Mouse (Mus musculus): ENCODE results near the gene Rpl22. TPM values are rescaled to one million over a fixed set of nuclear protein-coding genes. Genes with fewer than 3 reads are reported as not detected.
A peak's percentile ranks its signal among the peaks of the same experiment; 100 is the strongest.

Gene Rpl22
- total RNA-seq (2012; rRNA removed) (1,590 and 1,720 TPM in 2 replicates), total RNA-seq (2014; rRNA removed) (1,936 and 1,966 TPM in 2 replicates), polyA plus RNA-seq (2012; ENCODE audit: insufficient read length, low read depth) (1,935 and 2,300 TPM in 2 replicates)

DNA sequence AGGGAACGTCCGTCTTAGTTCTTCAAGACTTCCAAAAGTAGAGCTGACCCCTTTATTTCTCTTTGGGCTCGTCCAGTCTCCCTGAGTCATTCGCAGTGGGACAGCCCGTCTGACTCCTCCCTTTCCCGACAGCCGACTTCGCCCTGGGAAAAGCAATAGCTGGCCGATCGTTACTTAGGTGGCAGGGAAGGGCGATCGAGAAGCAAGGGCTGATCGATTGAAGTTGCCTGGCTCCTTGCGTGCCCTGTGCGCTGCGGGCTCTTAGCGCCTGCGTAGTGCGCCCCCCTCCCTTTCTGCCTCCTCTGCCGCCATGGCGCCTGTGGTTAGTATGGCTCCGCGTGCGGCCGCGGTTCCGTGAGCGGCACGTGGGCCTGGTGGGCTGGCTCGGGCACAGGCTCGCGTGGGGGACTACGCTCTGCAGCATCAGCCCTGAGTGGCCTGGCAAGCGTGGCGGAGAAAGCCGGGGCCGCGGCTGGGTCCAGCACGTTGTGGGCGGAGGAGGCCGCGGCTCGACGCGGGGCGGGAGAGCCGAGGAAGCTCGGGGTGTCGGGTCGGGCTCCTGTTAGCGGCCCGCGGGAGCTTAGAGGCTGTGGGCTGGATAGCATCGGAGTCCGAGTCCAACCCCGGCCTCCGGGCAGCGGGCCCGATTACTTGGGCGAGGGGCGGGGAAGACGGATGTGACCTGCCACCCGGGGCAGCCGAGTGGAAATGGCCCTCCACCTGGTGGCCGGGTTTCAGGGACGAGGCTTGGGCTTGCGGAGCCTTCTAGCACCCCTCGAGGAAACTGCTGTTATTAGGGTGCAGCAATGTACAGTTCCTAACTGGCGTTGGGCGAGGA is at the start of gene Rpl22:
Gene Rpl22 (plus strand): TSS at position 169 of the 838 bp plus-strand sequence.
- H3K27ac ChIP-seq (ENCODE audit: insufficient read depth, low read depth) = peak within 1 kb of the TSS; percentile 53
- DNase-seq (ENCODE audit: extremely low read depth) = peak; percentile 98
- in situ Hi-C loops (cut with MboI; ENCODE audit: low pct_ligation_motif_present, low pct_unique_long_range_greater_than_20kb, low sequenced_read_pairs) (loop anchor here (5.0 kb wide), 1 partner anchor 112 kb away; no protein-coding TSS in a partner anchor), dilution Hi-C loops (cut with MboI; ENCODE audit: extremely low pct_ligation_motif_present, extremely low pct_unique_long_range_greater_than_20kb, low sequenced_read_pairs) (no loop called here)
- H3K36me3 ChIP-seq (replicated peaks in 1 of 2; ENCODE audit: control insufficient read depth in 1 of 2, insufficient read depth in 1 of 2, low read length in 1 of 2) = peaks cover 21 to 32% of the 10 kb centered on the region in 2 experiments
- H3K79me2 ChIP-seq (replicated peaks; ENCODE audit: control insufficient read depth, extremely low read depth, insufficient read depth, poor library complexity, severe bottlenecking) = peaks cover 51% of the 10 kb centered on the region
- peak within 1 kb of the TSS; percentile 82 for H3K9ac ChIP-seq (ENCODE audit: insufficient read depth, low read depth)
- H3K9me3 ChIP-seq (replicated peaks; ENCODE audit: low read length) = peaks cover 3% of the 10 kb centered on the region
- peak within 1 kb of the TSS; percentile 94 to 97 (median 97) for H3K4me3 ChIP-seq (replicated peaks in 1 of 3; ENCODE audit: low read depth in 2 of 3, low read length in 2 of 3, poor library complexity in 1 of 3)
- H3K4me2 ChIP-seq (ENCODE audit: insufficient read depth, low read depth, poor library complexity, severe bottlenecking) = peak within 1 kb of the TSS; percentile 99
- peaks cover 3 to 29% of the 10 kb centered on the region in 2 experiments; a peak in 3 of 4 replicates for H3K4me1 ChIP-seq (ENCODE audit: control insufficient read depth in 1 of 2, insufficient read depth in 2 of 2)
- no peaks in the 10 kb centered on the region for H3K27me3 ChIP-seq (replicated peaks)
- TF ChIP-seq KAT2A (IDR thresholded peaks at IDR 0.05; ENCODE audit: insufficient replicate concordance, low read length) = peak; percentile 72; the same call in 1 of the 2 replicates
- no peak; the same call in 1 of the 2 replicates for TF ChIP-seq GABPA (IDR thresholded peaks at IDR 0.05; ENCODE audit: insufficient replicate concordance, low read depth, low read length)
- TF ChIP-seq RCOR1 (conservative IDR thresholded peaks at IDR 0.05; ENCODE audit: low read depth, low read length) = 0 out of 2 replicates have a peak, but pooled peaks have one; percentile 39
- peak; percentile 89 for TF ChIP-seq BHLHE40 (IDR thresholded peaks at IDR 0.05; ENCODE audit: low read depth, low read length)
- no peak for TF ChIP-seq USF1 (IDR thresholded peaks at IDR 0.05; ENCODE audit: low read depth, low read length)
- peak; percentile 85 for TF ChIP-seq NELFE (IDR thresholded peaks at IDR 0.05; ENCODE audit: low read depth, low read length)
- TF ChIP-seq SMC3 (IDR thresholded peaks at IDR 0.05; ENCODE audit: low read depth, low read length) = no peak
- TF ChIP-seq PAX5 (IDR thresholded peaks at IDR 0.05; ENCODE audit: low read length) = no peak
- TF ChIP-seq TCF12 (IDR thresholded peaks at IDR 0.05; ENCODE audit: low read depth, low read length) = peak; percentile 87; the same call in 1 of the 2 replicates
- no peak; the same call in 1 of the 2 replicates for TF ChIP-seq E2F4 (IDR thresholded peaks at IDR 0.05; ENCODE audit: insufficient replicate concordance, low read depth, low read length)
- peak; percentile 91 for TF ChIP-seq HCFC1 (IDR thresholded peaks at IDR 0.05; ENCODE audit: low read depth, low read length)
- 0 out of 2 replicates have a peak, but pooled peaks have one; percentile 54 for TF ChIP-seq UBTF (IDR thresholded peaks at IDR 0.05; ENCODE audit: low read depth, low read length)
- peak; percentile 25; the same call in 1 of the 2 replicates for TF ChIP-seq ELF1 (IDR thresholded peaks at IDR 0.05; ENCODE audit: low read depth, low read length)
- no peak; the same call in 1 of the 2 replicates for TF ChIP-seq JUN (IDR thresholded peaks at IDR 0.05; ENCODE audit: insufficient read depth, low read depth, low read length)
- TF ChIP-seq ZNF384 (IDR thresholded peaks at IDR 0.05; ENCODE audit: low read depth, low read length) = no peak
- no peak for TF ChIP-seq POLR2AphosphoS2 (IDR thresholded peaks at IDR 0.05; ENCODE audit: low read depth, low read length)
- peak; percentile 91 for TF ChIP-seq MYC (IDR thresholded peaks at IDR 0.05; ENCODE audit: low read depth, low read length)
- TF ChIP-seq MAX (IDR thresholded peaks at IDR 0.05; ENCODE audit: low read length) = peak; percentile 76; the same call in 1 of the 2 replicates
- TF ChIP-seq JUND (conservative IDR thresholded peaks at IDR 0.05; ENCODE audit: low read depth, low read length) = no peak
- TF ChIP-seq ZKSCAN1 (IDR thresholded peaks at IDR 0.05; ENCODE audit: borderline replicate concordance, low read depth, low read length) = no peak
- peak; percentile 91 for TF ChIP-seq POLR2A (IDR thresholded peaks at IDR 0.05; ENCODE audit: low read depth, low read length)
- TF ChIP-seq EP300 (IDR thresholded peaks at IDR 0.05; ENCODE audit: low read length) = no peak
- TF ChIP-seq ETS1 (conservative IDR thresholded peaks at IDR 0.05; ENCODE audit: low read depth, low read length) = no peak
- TF ChIP-seq MEF2A (IDR thresholded peaks at IDR 0.05; ENCODE audit: borderline replicate concordance, low read depth, low read length) = peak; percentile 45; the same call in 1 of the 2 replicates
- peak; percentile 100 for TF ChIP-seq CHD1 (IDR thresholded peaks at IDR 0.05; ENCODE audit: low read depth, low read length)
- TF ChIP-seq CTCF (conservative IDR thresholded peaks at IDR 0.05 in 1 of 2, IDR thresholded peaks at IDR 0.05 in 1 of 2; ENCODE audit: low read depth in 2 of 2, low read length in 2 of 2) = 0 out of 4 replicates have a peak, but pooled peaks of 1 of the 2 experiments have one; percentile 15
- TF ChIP-seq ZC3H11A (IDR thresholded peaks at IDR 0.05; ENCODE audit: low read depth, low read length) = no peak
- no peak for TF ChIP-seq MAFK (IDR thresholded peaks at IDR 0.05; ENCODE audit: insufficient replicate concordance, low read length)
- peak; percentile 81 for TF ChIP-seq TBP (conservative IDR thresholded peaks at IDR 0.05; ENCODE audit: low read depth, low read length)
- peak; percentile 42; the same call in 1 of the 2 replicates for TF ChIP-seq IRF4 (IDR thresholded peaks at IDR 0.05; ENCODE audit: low read depth, low read length)
- peak; percentile 90 for TF ChIP-seq NRF1 (IDR thresholded peaks at IDR 0.05; ENCODE audit: low read depth, low read length)
- peak; percentile 100 for TF ChIP-seq SIN3A (IDR thresholded peaks at IDR 0.05; ENCODE audit: low read length)
- peak; percentile 66; the same call in 1 of the 2 replicates for TF ChIP-seq ZMIZ1 (IDR thresholded peaks at IDR 0.05; ENCODE audit: low read depth, low read length)
- no peak for TF ChIP-seq RAD21 (IDR thresholded peaks at IDR 0.05; ENCODE audit: low read depth, low read length)
- TF ChIP-seq MXI1 (IDR thresholded peaks at IDR 0.05; ENCODE audit: low read depth, low read length) = peak; percentile 91
- peak; percentile 91 for TF ChIP-seq MAZ (IDR thresholded peaks at IDR 0.05; ENCODE audit: low read depth, low read length)
- TF ChIP-seq USF2 (conservative IDR thresholded peaks at IDR 0.05; ENCODE audit: low read depth, low read length) = no peak
